Mouse (Mus musculus) small intestine, adult 2 months (tissue): Measurements from ENCODE around the gene Nfia.

Experiments used
- CTCF ChIP-seq: fragments of 200-500 bp; IDR thresholded peaks from 2 replicates; pipeline ENCODE4 v1.5.1; 2012; ENCODE audit warnings: low read depth, mild to moderate bottlenecking, control low read depth, inconsistent platforms, low read length, moderate library complexity, mixed read lengths; ENCODE audit not compliant: insufficient replicate concordance, insufficient read length; ENCODE audit errors: extremely low read depth
- POLR2A ChIP-seq: fragments of 200-500 bp; IDR thresholded peaks from 2 replicates; pipeline ENCODE4 v1.6.1; 2012; ENCODE audit warnings: low read depth, mild to moderate bottlenecking, control low read depth, inconsistent platforms, low read length, moderate library complexity

- no peak for TF ChIP-seq POLR2A
- no peak for TF ChIP-seq CTCF
Observed at GRCm38 (mm10) chr4:97825432-97825831, 52.9 kb downstream of the Nfia start.
